Mouse (Mus musculus): ENCODE results near the gene Dagla. TPM values are rescaled to one million over a fixed set of nuclear protein-coding genes. Genes with fewer than 3 reads are reported as not detected.
A peak's percentile ranks its signal among the peaks of the same experiment; 100 is the strongest.

Gene Dagla
- polyA plus RNA-seq, 1 experiment from 2014 or later: 2.5 TPM

GRCm38 (mm10) chr19:10290153-10290945 lies 14.3 kb downstream of the Dagla start:
- WGBS: 61% methylated on average over 16 of the region's 16 CpGs
- H3K36me3 ChIP-seq: no peaks in the 10 kb centered on the region
- H3K27me3 ChIP-seq: peaks cover 33% of the 10 kb centered on the region
- H3K9ac ChIP-seq: no peak overlapping the region
- H3K4me3 ChIP-seq: no peak overlapping the region
- H3K4me2 ChIP-seq (replicated peaks): no peak overlapping the region
- H3K27ac ChIP-seq: no peak overlapping the region
- no peaks in the 10 kb centered on the region for H3K9me3 ChIP-seq
- H3K4me1 ChIP-seq: peaks cover 46% of the 10 kb centered on the region
- no peak for ATAC-seq (ENCODE audit: low FRiP score, low read depth)

DNA sequence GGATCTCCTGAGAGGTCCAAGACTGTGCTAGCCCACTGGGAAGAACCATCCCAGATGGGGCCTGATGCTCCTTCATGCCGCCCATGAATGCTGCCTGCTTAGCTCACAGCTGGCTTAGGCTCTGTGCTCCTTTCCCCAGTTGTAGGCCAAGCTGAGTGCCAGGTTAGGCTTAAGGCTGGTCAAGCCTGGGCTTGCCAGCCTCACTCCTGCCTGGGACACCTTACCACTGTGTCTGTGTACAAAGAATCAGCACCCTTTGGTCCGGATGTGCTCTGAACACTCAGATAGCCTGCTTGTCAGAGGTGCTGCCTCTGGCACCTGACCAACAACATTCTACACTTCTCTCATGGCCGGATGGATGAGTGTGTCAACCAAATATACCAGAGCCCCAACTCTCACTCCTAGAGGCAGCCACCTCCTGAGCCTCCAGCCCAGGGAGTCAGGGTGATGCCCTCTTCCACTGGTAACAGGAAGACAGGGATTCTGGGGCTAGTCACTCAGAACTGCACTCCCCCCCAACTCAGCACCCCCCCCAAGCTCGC lies 15.0 kb downstream of the Dagla start:
- H3K4me2 ChIP-seq (replicated peaks): no peak overlapping the region
- no peak for ATAC-seq (ENCODE audit: low FRiP score, low read depth)
- H3K27ac ChIP-seq: no peak overlapping the region
- no peak overlapping the region for H3K9ac ChIP-seq
- WGBS: 82% methylated on average over 4 of the region's 4 CpGs
- H3K9me3 ChIP-seq: no peaks in the 10 kb centered on the region
- peaks cover 40% of the 10 kb centered on the region for H3K4me1 ChIP-seq
- no peaks in the 10 kb centered on the region for H3K36me3 ChIP-seq
- no peak overlapping the region for H3K4me3 ChIP-seq
- H3K27me3 ChIP-seq: peaks cover 33% of the 10 kb centered on the region

DNA sequence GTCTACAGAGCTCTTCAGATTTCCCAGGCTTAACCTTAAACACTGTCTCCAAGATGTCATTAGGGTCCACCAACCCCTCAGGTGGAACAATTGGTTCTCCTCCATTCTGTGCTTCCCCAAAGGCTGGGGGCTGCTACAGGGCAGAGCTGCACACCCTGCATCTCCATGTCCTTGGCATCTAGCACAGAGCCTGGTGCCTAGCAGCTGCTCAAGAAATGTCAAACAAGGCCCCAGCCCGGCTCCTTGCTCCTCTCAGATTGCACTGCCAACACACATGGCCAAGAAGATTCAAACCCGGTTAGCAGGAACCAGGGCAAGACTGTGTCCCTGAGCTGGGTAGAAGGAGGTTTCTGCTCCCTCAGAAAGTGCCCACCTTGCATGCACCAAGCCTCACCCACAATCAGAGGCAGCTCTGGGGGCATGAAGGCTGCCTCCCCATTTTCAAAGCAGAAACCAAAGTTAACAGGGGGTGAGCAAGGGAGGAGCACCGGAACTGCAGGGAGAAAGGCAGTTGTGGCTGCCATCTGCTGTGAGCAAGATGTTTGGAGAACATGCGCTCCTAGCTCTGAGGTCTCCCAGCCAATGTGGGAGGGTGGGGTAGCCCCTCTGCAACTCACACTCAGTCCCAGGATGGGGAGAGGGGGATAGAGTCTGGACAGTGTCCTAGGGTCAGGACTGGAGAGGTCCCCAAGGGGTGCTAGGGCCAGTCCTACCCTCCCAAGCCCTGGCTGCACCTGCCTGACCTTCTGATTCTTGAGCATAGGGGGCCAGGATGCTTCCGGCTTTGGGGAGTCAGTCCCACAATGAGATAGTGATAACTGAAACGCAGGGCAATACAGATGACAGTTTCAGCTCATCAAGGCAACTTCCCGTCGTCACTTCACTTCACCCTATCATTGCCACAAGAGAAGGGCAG lies 16.3 kb downstream of the Dagla start:
- Histone ChIP-seq H3K27ac (no peak overlapping the region), H3K4me1 (peaks cover 28% of the 10 kb centered on the region)
- 83% methylated on average over 8 of the region's 8 CpGs for WGBS

DNA sequence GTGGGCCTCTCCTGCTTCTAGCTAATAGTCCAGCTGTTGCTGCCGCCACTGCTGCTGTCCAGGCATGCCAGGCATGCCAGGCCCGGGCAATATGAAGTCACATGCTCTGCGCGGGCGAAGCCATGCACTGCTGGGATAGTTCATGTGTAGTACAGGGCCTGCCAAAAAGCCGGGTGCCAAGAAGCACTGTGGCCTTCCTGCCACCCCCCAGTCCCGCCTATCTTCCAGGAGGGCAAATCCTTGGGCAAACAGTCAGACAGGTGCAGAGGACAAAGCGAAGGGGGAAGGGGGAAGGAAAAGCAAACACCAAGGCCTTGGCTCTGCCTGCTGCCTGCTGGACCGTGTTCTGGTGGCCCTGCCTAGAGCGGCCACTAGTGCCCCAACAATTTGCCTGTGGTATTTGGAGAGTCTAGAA lies 18.2 kb downstream of the Dagla start:
- Histone ChIP-seq H3K4me1 (peaks cover 25% of the 10 kb centered on the region), H3K27ac (no peak overlapping the region), H3K4me2 (replicated peaks) (no peak overlapping the region), H3K9ac (no peak overlapping the region), H3K9me3 (no peaks in the 10 kb centered on the region), H3K27me3 (peaks cover 30% of the 10 kb centered on the region), H3K4me3 (no peak overlapping the region), H3K36me3 (no peaks in the 10 kb centered on the region)
- no peak for ATAC-seq (ENCODE audit: low FRiP score, low read depth)
- WGBS: 85% methylated on average over 10 of the region's 10 CpGs

More for the DNA sequence above, 16.3 kb downstream of the Dagla start:
- Histone ChIP-seq H3K9ac (no peak overlapping the region), H3K9me3 (no peaks in the 10 kb centered on the region), H3K4me3 (no peak overlapping the region), H3K4me2 (replicated peaks) (no peak overlapping the region), H3K36me3 (no peaks in the 10 kb centered on the region), H3K27me3 (peaks cover 39% of the 10 kb centered on the region)
- ATAC-seq (ENCODE audit: low FRiP score, low read depth): no peak

DNA sequence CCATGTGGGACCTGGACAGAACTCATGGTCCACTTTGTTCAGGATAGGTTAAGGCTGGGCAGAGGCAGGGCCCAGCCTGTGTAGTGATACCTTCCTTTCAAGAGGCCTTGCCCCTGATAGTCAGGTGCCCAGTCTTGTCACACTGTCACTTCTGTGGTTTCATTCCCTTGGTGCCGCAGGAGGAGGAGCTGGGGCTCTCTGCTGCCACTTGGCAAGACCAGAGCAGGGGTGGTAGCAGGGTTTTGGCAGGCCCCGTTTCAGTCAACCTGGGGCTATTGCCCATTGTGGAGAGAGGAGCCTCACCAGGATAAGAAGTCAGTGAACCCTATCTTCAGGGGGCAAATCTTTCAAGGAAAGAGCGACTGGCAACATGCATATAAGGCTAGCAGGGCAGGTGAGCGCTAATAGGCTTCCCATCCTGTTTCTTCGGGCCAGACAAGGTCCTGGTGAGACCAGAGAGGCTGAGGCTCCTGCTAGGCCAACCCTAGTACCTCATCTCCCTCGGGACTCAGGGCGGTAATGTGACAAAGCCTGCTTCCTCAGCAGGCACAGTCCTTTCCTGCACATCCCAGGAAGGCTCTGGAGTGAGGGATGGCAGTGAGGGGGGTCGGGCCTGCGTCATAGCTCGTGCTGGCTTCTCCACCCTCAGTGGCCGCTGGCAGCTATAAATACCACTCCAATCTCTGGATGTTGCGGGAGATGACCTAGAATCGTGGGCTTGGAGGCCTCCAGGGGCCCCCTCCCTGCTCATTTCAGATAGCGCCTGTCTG lies 23.7 kb downstream of the Dagla start:
- ATAC-seq (ENCODE audit: low FRiP score, low read depth): no peak
- Histone ChIP-seq H3K9ac (peak overlapping the region; percentile 6; the same call in 1 of the 2 replicates), H3K4me2 (replicated peaks) (no peak overlapping the region), H3K36me3 (no peaks in the 10 kb centered on the region), H3K4me3 (no peak overlapping the region), H3K27ac (no peak overlapping the region), H3K27me3 (peaks cover 19% of the 10 kb centered on the region), H3K4me1 (peaks cover 57% of the 10 kb centered on the region), H3K9me3 (no peaks in the 10 kb centered on the region)
- WGBS: 68% methylated on average over 14 of the region's 14 CpGs

- H3K4me2 ChIP-seq (replicated peaks): no peak overlapping the region
- no peak for ATAC-seq (ENCODE audit: low FRiP score, low read depth)
- H3K36me3 ChIP-seq: no peaks in the 10 kb centered on the region
- peaks cover 63% of the 10 kb centered on the region for H3K4me1 ChIP-seq
- no peak overlapping the region for H3K4me3 ChIP-seq
- no peaks in the 10 kb centered on the region for H3K9me3 ChIP-seq
- peaks cover 24% of the 10 kb centered on the region for H3K27me3 ChIP-seq
- WGBS: 89% methylated on average over 9 of the region's 9 CpGs
- H3K27ac ChIP-seq: no peak overlapping the region
- no peak overlapping the region for H3K9ac ChIP-seq
Measured at GRCm38 (mm10) chr19:10279668-10280067, 25.0 kb downstream of the Dagla start.

DNA sequence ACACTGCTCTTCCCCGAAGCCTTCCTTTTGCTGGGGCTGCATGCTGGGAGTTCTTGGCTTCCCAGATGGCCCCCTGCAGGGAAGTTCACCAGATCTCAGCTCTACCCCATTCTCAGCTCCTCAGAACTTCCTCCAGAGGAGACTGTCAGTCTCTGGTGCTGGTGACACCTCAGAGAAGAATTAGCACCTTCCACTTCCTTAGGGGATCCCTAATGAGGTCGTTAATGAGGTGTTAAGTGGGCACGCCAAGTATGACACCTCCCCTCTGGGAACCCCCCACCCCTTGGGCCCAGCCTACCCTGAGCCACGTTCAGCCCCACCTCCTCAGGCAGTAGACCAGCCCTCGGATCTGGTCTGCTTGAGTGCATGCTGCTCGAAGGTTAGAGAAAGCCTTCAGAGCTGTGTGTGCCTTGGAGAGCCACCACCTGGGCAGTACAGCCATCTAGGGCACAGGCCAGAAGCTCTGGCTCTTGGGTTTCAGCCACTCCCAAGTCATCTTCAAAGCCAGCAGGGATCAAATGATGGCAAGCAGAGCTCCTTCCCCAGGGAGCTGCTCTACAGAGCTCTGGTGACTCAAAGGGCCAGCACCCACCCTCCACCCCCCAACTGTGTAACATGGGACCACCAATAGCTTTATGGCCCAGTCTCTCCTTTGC lies 25.9 kb downstream of the Dagla start:
- Histone ChIP-seq H3K4me1 (peaks cover 70% of the 10 kb centered on the region), H3K9ac (no peak overlapping the region), H3K36me3 (no peaks in the 10 kb centered on the region), H3K27me3 (peaks cover 22% of the 10 kb centered on the region), H3K4me2 (replicated peaks) (no peak overlapping the region), H3K9me3 (no peaks in the 10 kb centered on the region), H3K4me3 (no peak overlapping the region), H3K27ac (no peak overlapping the region)
- ATAC-seq (ENCODE audit: low FRiP score, low read depth): 0 out of 2 replicates have a peak, but pooled peaks have one; percentile 13
- WGBS: 11% methylated on average over 6 of the region's 6 CpGs

GRCm38 (mm10) chr19:10277759-10278158 lies 26.9 kb downstream of the Dagla start:
- ATAC-seq (ENCODE audit: low FRiP score, low read depth): 0 out of 2 replicates have a peak, but pooled peaks have one; percentile 35
- peaks cover 80% of the 10 kb centered on the region for H3K4me1 ChIP-seq
- no peaks in the 10 kb centered on the region for H3K9me3 ChIP-seq

DNA sequence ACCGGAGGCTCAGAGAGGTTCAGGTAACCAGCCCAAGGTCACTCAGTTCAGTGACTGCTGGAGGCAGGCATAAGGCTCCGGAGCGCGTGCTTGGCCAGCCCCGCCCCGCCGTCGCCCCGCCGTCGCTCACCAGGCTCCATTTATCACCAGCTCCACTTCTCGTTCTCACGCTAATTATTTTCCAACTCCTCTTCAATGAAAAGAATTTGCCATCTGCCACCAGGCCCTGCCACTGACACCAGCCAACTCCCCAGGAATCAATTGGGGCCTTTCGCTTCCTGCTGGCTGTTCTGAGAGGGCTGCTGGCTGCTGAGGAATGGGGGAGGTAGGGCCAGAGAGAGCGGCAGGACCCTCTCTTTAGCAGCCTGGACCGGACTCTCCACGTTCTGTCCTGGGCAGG lies 27.3 kb downstream of the Dagla start:
- no peak overlapping the region for H3K9ac ChIP-seq
- H3K4me2 ChIP-seq (replicated peaks): peak overlapping the region; percentile 29
- H3K27ac ChIP-seq: no peak overlapping the region
- no peaks in the 10 kb centered on the region for H3K36me3 ChIP-seq
- no peak overlapping the region for H3K4me3 ChIP-seq
- no peak for ATAC-seq (ENCODE audit: low FRiP score, low read depth)
- WGBS: 5% methylated on average over 17 of the region's 17 CpGs
- H3K9me3 ChIP-seq: no peaks in the 10 kb centered on the region
- peaks cover 84% of the 10 kb centered on the region for H3K4me1 ChIP-seq
- peaks cover 12% of the 10 kb centered on the region for H3K27me3 ChIP-seq

More at GRCm38 (mm10) chr19:10277759-10278158, 26.9 kb downstream of the Dagla start:
- peaks cover 14% of the 10 kb centered on the region for H3K27me3 ChIP-seq
- no peaks in the 10 kb centered on the region for H3K36me3 ChIP-seq
- no peak overlapping the region for H3K9ac ChIP-seq
- no peak overlapping the region for H3K4me3 ChIP-seq
- H3K4me2 ChIP-seq (replicated peaks): peak overlapping the region; percentile 29; the same call in 1 of the 2 replicates
- H3K27ac ChIP-seq: no peak overlapping the region
- WGBS: 21% methylated on average over 5 of the region's 5 CpGs

DNA sequence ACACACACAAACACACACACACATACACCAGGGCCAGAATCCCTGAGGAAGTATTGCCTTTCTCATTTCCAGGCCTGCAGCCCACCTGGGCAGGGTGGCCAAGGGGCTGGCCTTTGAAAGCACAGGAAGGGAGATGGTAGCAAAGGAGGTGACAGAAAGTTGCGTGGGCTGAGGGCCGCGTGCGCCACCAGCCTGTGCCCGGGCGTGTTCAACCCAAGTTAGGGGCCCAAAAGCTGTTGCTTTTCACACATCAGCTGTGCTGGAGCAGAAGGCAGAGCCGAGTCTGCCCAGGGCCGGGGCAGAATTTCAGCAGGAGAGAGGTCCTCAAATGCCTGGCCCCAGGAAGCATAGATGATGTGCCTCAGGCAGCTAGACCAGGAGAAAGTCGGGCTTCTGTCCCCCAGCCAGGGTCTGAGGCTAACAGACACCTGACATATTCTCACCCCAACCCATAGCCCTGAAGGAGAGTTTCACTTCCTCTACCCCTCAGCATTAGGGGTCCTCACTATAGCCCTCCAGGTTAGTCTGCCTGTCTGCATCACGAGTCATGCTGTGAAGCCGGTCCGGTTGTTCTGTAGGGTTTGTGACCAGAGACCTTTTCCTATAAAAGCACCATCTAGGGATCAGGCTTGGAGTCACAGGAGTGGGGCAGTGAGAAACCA lies 28.1 kb downstream of the Dagla start:
- ATAC-seq (ENCODE audit: low FRiP score, low read depth): no peak
- 55% methylated on average over 12 of the region's 12 CpGs for WGBS

More for the DNA sequence above, 28.1 kb downstream of the Dagla start:
- Histone ChIP-seq H3K4me2 (replicated peaks) (no peak overlapping the region), H3K4me3 (no peak overlapping the region), H3K27ac (no peak overlapping the region), H3K9me3 (no peaks in the 10 kb centered on the region), H3K4me1 (peaks cover 85% of the 10 kb centered on the region), H3K9ac (no peak overlapping the region), H3K36me3 (no peaks in the 10 kb centered on the region), H3K27me3 (peaks cover 12% of the 10 kb centered on the region)

All from limb, embryonic 13.5 days (tissue).